Mouse (Mus musculus) monocyte, adult 2 months (primary cell): ENCODE measurements around the gene Auts2.

ENCODE experiments used
- DNase-seq, 2 experiments: peaks; one replicate each; pipeline ENCODE4 v3.0.0; 2022; ENCODE audit warnings: low spot score in 2 of 2, low read depth in 1 of 2

Auts2 gene

GRCm38 (mm10) chr5:132030941-132031531 is 512.1 kb downstream of the Auts2 start:
- DNase-seq = no peak

DNA sequence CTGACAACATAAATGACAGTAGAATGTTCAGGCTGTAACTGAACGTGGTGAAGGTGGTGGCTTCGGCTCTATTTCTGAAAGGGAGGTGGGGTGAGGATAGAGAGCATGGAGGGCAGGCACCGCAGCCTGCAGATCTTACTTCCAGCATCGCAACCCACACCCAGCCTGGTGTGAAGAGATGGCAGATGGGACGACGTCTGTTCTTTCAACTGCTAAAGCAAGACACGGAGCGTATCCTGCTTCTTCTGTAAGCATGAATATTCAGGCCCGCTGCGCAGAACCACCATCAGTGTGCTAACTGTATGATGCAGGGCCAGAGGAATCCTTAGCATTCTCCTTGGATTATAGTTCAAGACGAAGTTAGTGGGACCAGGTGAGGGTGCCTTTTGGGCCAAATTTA is 513.5 kb downstream of the Auts2 start:
- no peak for DNase-seq

DNA sequence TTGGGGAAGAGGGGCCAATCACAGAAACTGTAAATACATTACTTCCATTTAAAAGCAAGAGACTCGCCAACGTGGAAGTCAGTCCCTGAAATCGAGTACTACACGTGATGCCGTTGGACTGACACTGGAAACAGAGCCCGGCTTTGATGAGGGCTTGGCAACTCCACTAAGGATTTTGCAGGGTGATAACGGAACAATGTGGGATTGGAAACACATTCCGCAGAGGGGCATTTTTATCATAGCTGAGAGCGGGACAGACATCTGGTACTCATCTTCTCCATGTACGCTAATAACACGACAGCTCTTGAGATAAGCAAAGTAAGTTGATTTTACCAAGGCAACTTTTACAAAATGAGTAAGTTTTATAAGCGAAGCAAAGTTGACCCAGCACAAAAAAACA is 514.1 kb downstream of the Auts2 start:
- no peak for DNase-seq

DNA sequence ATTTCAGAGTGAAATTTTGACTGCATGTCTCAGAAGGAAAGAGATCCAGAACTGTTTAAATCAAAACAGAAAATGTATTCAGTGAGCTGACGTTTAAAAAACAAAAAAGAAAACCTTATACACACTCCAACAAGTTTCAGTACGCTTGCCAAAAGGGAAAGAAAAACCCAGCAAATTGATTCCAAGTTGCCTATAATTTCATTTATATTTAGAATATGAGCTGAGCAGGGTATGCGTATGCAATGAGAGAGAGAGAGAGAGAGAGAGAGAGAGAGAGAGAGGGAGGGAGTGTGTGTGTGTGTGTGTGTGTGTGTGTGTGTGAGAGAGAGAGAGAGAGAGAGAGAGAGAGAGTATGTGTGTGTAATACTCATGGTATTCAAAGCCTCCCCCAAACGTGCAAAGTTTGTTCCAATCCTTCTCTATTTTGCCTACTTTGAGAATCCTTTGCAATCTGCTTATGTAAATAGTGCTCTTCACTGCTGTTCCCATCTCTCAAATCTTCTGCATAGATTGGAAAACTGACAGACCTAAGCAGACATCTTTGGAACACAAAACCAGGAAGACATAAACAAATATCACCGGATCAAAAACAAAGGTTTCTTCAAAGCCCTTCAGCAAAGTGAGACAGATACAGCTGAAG is 515.2 kb downstream of the Auts2 start:
- DNase-seq = no peak

DNA sequence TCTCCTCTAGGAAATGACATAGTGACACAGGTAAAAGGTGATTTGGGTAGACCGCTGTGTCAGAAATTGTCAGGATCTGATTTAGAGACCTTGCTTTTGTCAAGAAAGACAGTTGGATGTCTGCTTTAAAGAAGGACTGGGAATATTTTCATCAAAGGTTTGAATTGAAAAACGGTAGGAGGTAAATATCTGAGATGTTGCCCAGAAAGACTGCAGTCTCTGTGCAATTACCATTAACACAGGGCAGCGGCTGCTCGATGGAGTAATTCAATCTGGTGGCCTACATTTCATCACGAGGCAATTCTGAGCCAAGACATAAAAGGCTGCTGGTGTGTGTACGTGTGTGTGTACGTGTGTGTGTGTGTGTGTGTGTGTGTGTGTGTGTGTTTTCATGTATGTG is 529.8 kb downstream of the Auts2 start:
- DNase-seq = no peak

DNA sequence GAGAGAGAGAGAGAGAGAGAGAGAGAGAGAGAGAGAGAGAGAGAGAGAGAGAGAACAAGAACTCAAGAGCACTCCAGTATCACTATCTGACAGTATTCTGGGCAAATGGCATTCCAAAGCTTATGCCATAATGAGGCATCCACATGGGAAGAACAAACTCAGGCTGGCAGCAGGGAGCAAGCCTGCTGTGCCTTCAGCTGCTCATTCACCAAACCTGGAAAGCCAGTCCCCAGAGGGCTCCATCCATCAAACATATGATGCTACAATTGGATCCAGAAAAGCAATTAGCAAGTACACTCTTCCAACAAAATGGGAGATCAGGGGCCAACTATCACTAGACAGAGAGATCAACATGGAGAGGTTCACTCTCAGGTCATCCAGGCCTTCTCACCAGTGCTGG is 531.3 kb downstream of the Auts2 start:
- no peak for DNase-seq

DNA sequence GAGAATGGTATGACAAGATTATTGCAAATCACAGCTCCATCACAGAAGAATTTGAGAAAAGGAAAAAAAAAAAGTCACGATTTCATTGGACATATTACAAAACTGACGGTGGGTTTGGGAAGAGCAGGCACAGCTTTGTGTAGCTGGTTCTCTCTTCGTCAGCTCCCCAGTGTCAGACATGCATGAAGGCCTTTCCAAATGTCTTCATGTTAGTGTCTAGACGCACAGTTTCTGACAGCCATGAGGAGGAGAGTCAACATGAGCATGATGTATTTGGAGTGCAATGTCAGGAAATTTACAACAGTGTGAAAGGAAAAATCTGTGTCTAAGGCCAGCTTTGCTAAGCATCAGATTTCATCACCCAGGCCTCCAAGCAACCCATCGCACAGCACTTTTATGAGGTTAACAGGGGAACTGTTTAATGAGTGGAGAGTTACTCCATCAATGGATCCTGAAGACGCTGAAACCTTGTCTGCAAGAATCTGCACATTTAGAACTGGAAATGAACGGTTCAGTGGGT is 534.4 kb downstream of the Auts2 start:
- no peak for DNase-seq

- DNase-seq = no peak
Observed at GRCm38 (mm10) chr5:132007907-132008306, 535.2 kb downstream of the Auts2 start.

GRCm38 (mm10) chr5:131992681-131993211 is 550.4 kb downstream of the Auts2 start:
- no peak for DNase-seq

- DNase-seq = no peak
Observed at GRCm38 (mm10) chr5:131992268-131992667, 550.9 kb downstream of the Auts2 start.

DNA sequence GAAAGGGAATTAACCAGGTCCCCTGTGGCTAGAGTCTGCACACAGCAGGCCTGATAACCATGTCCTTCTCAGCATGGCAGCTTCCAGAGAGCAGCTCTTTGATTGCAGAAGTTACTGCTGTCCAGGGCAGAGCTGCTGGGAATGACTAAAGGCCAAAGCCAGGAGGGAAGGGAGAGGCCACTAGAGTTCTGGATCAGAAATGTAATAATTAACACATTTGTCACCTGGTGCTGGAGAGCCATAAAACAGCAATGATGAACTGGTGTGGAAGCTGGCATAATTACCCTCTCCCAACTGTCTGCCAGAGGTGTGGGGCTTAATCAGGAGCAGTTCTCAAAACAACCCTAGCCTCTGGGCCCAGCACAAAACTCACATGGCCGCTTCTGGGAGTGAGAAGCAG is 552.6 kb downstream of the Auts2 start:
- DNase-seq = no peak

DNA sequence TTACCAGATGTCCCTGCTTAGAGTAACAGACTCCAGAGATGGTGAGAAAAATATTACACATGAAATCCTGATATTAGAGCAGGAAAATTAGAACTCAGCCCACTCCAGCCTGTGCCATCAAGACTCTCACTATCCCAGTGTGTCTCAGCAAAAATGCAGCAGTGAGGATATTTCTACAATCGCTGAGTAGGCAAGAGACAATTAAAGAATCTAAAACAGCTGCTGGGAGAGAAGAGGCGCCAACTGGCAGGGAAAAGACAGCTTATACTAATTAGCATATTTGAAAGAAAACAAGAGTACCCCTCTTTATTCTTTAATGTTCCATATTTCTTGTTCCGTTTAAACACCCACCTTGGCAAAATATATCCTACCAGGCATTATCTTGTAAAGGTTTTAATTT is 561.7 kb downstream of the Auts2 start:
- no peak for DNase-seq

GRCm38 (mm10) chr5:131978939-131979338 is 564.2 kb downstream of the Auts2 start:
- DNase-seq = no peak

- DNase-seq = no peak
Observed at GRCm38 (mm10) chr5:131977497-131977896, 565.6 kb downstream of the Auts2 start.

DNA sequence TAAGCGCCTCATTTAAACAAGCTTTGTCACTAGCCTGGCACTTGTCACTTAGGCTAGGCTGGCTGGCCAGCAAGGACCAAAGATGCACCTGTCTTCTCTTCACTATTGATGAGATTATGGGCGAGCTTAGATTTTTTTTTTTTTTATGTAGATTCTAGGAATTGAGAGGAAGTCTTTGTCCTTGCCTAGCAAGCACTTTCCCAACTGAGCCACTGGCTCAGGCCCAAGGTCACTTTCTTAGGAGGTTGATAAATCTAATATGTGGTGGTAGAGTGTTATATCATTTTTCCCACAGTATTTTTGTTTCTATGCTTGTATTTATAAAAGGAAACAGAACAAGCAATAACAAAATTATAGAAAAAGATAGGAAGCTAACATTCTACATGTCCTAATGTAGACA is 571.2 kb downstream of the Auts2 start:
- DNase-seq = no peak

GRCm38 (mm10) chr5:131965499-131965898 is 577.6 kb downstream of the Auts2 start:
- no peak for DNase-seq

GRCm38 (mm10) chr5:131963565-131963964 is 579.6 kb downstream of the Auts2 start:
- DNase-seq = no peak

GRCm38 (mm10) chr5:131961859-131962258 is 581.3 kb downstream of the Auts2 start:
- no peak for DNase-seq

DNA sequence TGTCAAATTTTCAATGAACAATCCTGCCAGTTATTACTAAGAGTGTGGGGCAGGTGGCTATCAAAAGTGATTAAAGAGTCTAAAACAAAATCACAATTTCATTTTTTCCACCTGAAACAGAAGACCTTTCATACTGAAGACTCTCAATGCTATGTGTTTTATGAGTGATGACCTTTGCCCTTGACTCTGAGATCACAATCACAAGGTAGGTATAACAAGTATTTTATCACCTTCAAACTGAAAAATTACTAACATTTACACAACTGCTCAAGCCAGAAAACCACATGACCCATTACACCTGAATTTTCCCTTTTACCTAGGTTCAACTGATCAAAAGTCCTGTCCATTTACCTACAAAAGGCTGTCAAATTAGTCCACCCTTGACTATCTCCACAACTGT is 582.7 kb downstream of the Auts2 start:
- no peak for DNase-seq

DNA sequence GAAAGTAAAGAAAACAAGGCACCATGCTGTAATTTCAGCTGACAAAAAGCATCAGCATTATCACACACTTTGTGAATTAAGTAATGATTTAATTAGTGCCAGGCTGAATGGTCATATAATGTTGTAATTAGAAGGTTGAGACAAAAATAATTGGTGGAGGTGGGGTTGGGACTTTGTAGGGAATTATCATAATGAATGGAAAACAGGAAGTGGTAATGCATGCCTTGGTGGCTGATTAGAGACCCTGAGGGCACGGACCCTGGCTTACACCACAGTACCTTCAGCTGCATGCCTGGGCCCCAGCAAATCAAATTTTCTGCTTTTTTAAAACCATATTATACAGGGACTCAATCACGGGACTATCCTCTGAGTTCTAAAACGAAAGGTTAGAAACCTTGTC is 586.1 kb downstream of the Auts2 start:
- DNase-seq = no peak

DNA sequence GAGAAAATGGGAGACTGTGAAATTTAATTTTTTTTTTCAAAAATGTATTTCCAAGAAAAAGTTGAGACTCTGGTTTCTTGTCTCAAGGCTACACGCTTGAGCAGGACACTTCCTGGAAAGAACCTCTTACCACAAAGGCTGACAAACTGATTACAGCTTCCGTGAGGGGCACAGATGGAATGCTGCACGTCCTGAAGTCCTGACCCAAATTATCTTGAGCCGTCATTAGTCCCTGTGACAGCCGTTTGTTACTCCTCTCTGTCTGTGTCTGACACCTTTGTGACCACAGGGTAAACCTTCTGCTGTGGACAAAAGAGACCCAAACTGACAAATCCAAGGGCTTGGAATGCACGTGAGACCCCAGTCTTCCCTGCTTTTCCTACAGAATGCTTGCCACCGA is 587.1 kb downstream of the Auts2 start:
- DNase-seq = no peak

DNA sequence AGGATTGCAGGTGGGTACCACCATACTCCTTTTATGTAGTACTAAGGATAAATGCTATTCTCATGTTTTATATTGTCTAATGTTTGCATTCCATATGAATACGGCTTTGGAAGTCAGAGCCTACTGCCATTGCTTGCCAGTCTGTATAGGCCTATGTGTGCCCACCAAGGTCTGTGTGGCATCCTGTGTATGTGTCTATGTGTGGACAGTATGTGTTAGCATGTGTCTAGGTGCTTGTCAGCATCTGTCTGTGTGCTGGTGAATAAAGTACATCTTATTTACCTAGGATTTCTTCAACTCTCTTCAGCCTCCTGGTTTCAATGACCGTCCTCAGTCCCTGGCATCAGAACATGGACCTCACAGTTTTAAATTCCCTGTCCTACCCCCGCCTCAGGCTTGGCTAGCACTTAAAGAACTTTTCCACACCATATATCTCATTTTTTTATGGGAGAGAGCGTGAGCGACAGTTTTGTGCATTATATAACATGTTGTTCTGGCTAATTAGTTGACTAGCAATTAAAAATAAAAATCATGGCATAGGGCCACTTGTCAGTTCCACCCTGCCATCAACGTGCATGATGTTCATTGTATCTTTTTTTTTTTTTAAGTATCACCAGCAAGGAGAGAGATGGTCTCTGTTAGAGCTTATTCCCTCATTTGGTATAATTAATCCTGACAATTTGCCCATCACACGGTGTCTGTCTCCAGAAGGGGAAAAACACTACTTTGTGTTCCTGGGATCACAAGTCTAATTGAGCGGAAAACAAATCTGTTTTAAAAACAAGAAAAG is 587.7 kb downstream of the Auts2 start:
- no peak for DNase-seq
